Mouse (Mus musculus): ENCODE measurements around the gene Gsk3b.

DNA sequence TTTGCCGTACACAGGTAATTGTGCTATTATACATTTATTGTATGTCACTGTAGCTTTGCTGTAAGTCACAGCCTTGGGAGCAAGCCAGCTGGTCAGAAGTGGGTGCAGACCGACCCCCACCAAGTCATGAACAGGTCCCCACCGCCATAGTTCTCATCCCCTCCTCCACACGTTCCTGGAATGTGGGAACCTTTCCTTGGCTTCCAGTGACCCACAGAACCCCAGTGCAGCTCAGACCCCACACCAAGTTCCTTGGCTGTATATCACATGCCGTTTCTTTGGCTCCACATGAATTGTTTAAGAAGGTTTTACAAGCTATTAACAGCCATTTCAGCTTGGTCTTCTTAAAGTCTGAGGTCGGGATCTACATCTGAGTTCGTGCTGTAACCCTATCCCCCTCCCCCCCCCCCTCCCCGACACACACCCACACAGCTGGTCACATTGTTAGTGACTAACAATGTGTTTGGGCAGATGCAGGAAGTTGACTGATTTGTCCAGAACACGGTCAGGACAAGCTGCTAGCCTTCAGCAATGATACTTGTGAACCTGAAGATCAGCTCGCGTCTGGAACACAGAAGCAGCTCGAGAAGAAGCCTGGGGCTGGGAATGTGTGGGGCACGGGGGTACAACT, 159.6 kb downstream of the Gsk3b start:
- TF ChIP-seq GATA1 (IDR thresholded peaks at IDR 0.05; ENCODE audit: borderline replicate concordance, low read length): no peak
- TF ChIP-seq FLI1 (IDR thresholded peaks at IDR 0.05; ENCODE audit: low read length): no peak
